Mouse (Mus musculus) embryonic facial prominence, embryonic 12.5 days (tissue): ENCODE measurements around the gene Cxcl1. TPM values are rescaled to one million over a fixed set of nuclear protein-coding genes. Genes with fewer than 3 reads are reported as not detected.
A peak's percentile ranks its signal among the peaks of the same experiment; 100 is the strongest.

Experiments used
- ATAC-seq: fragments of 200-750 bp; cut with Nextera tagmentation; 2 replicates; pipeline ENCODE4 v1.8.0; 2017; ENCODE audit not compliant: insufficient number of reproducible peaks, insufficient read depth, low FRiP score, low TSS enrichment
- H3K27ac ChIP-seq: fragments of 300-500 bp; sonication (generic); 2 replicates; pipeline ENCODE4 v1.5.1; 2016; ENCODE audit warnings: mild to moderate bottlenecking
- H3K27me3 ChIP-seq: fragments of 300-500 bp; sonication (generic); 2 replicates; pipeline ENCODE4 v1.6.1; 2016; ENCODE audit warnings: mild to moderate bottlenecking, moderate library complexity
- H3K36me3 ChIP-seq: fragments of 300-500 bp; sonication (generic); 2 replicates; pipeline ENCODE4 v1.6.1; 2016; ENCODE audit warnings: mild to moderate bottlenecking
- H3K4me1 ChIP-seq: fragments of 300-500 bp; sonication (generic); 2 replicates; pipeline ENCODE4 v1.6.1; 2016
- H3K4me2 ChIP-seq: fragments of 300-500 bp; sonication (generic); replicated peaks from 2 replicates; pipeline ENCODE4 v1.6.1; 2016; ENCODE audit warnings: mild to moderate bottlenecking, moderate library complexity
- H3K4me3 ChIP-seq: fragments of 300-500 bp; sonication (generic); 2 replicates; pipeline ENCODE4 v1.5.1; 2016; ENCODE audit warnings: mild to moderate bottlenecking
- H3K9ac ChIP-seq: fragments of 300-500 bp; sonication (generic); 2 replicates; pipeline ENCODE4 v1.6.1; 2016; ENCODE audit warnings: mild to moderate bottlenecking, moderate library complexity
- H3K9me3 ChIP-seq: fragments of 300-500 bp; sonication (generic); 2 replicates; pipeline ENCODE4 v1.6.1; 2016; ENCODE audit warnings: mild to moderate bottlenecking, moderate library complexity
- WGBS: fragments of 180-500 bp; shearing (Covaris S2); methylation state at CpG from one replicate; pipeline ENCODE4 v1.1.7; 2016; 5-methylcytosine and 5-hydroxymethylcytosine counted together
- polyA plus RNA-seq: library from polyadenylated mRNA; unstranded; fragments of >200 nt; fragmentation: Nextera tagmentation; extraction: Ambion mirVana; gene quantifications from 2 replicates; pipeline ENCODE4 v1.2.1, GENCODE M21; 2016

Cxcl1 gene
- polyA plus RNA-seq, 1 experiment from 2014 or later: 0.50 TPM

DNA sequence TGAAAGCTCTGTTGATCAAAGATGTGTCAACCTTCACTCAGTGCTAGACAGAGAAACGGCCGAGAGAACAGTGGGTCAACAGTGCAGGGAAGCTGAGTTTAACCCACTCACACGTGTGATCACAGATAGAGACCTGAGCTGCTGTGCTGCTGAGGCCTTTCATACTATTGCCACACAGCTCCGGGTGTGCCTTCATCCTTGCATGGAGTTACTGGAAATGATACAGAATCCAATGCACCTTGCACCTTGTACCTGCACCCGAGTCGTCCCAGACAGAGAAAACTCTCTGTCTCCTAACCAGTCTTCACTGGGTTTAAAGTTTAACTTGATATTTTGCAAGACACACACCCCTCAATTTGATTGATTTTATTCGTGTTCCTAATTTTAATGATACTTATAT, 18.7 kb upstream of the Cxcl1 start:
- no peaks in the 10 kb centered on the region for H3K9me3 ChIP-seq
- H3K4me1 ChIP-seq: no peaks in the 10 kb centered on the region
- H3K4me3 ChIP-seq: no peak overlapping the region
- no peak for ATAC-seq
- whole genome bisulfite sequencing: 81% methylated on average over 7 of the region's 7 CpGs
- no peaks in the 10 kb centered on the region for H3K36me3 ChIP-seq
- no peak overlapping the region for H3K4me2 ChIP-seq
- no peak overlapping the region for H3K27ac ChIP-seq
- H3K9ac ChIP-seq: no peak overlapping the region
- H3K27me3 ChIP-seq: no peaks in the 10 kb centered on the region

GRCm38 (mm10) chr5:90876045-90876444, 15.0 kb upstream of the Cxcl1 start:
- H3K4me3 ChIP-seq: no peak overlapping the region
- WGBS: 74% methylated on average over 4 of the region's 4 CpGs
- H3K4me1 ChIP-seq: no peaks in the 10 kb centered on the region
- H3K4me2 ChIP-seq: no peak overlapping the region
- H3K27me3 ChIP-seq: no peaks in the 10 kb centered on the region
- no peaks in the 10 kb centered on the region for H3K36me3 ChIP-seq
- no peaks in the 10 kb centered on the region for H3K9me3 ChIP-seq
- no peak overlapping the region for H3K27ac ChIP-seq
- no peak for ATAC-seq
- no peak overlapping the region for H3K9ac ChIP-seq

DNA sequence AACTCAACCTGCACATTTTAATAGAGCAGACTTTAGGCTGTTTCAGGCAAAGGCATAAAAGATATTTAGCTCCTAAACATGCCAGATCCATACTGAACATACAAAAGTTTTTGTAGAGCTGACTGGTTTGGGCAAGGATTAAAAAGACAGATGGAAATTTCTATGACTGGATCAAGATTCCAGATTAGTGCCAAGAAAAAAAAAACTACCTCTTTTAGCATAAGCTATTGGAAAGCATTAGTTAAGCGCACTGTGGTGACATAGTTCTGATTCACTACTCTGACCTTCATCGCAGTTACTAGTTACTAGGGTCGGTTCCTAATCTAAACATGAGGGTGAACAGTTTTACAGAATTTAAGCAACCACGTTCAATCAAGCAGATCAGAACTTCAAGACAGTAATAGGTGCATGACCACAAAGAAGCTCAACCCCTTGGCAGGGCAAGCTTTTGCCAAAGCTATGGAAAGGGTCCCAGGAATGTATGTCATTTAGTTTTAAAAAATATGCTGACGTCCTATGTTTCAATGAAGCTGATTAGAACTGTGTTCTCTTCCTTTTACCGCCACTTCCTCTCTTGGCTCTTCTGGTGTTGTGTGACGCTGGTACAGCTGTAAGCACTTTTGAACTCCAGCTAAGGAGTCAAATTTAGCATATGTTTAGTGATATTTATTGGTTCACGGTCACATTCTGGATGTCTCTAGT, 14.4 kb upstream of the Cxcl1 start:
- 66% methylated on average over 8 of the region's 8 CpGs for WGBS
- Histone ChIP-seq H3K4me2 (no peak overlapping the region), H3K4me3 (no peak overlapping the region), H3K9me3 (no peaks in the 10 kb centered on the region), H3K27ac (no peak overlapping the region), H3K4me1 (no peaks in the 10 kb centered on the region), H3K36me3 (no peaks in the 10 kb centered on the region), H3K27me3 (no peaks in the 10 kb centered on the region), H3K9ac (no peak overlapping the region)
- no peak for ATAC-seq

GRCm38 (mm10) chr5:90877173-90877512, 13.9 kb upstream of the Cxcl1 start:
- no peak for ATAC-seq
- no peaks in the 10 kb centered on the region for H3K27me3 ChIP-seq
- H3K36me3 ChIP-seq: no peaks in the 10 kb centered on the region
- no peak overlapping the region for H3K9ac ChIP-seq
- H3K4me1 ChIP-seq: no peaks in the 10 kb centered on the region
- no peak overlapping the region for H3K4me2 ChIP-seq
- H3K4me3 ChIP-seq: no peak overlapping the region
- H3K27ac ChIP-seq: no peak overlapping the region
- H3K9me3 ChIP-seq: no peaks in the 10 kb centered on the region

GRCm38 (mm10) chr5:90879307-90880014, 11.6 kb upstream of the Cxcl1 start:
- Histone ChIP-seq H3K9me3 (no peaks in the 10 kb centered on the region), H3K36me3 (no peaks in the 10 kb centered on the region), H3K4me3 (no peak overlapping the region), H3K27me3 (no peaks in the 10 kb centered on the region), H3K9ac (no peak overlapping the region), H3K27ac (no peak overlapping the region), H3K4me2 (no peak overlapping the region), H3K4me1 (no peaks in the 10 kb centered on the region)
- WGBS: 71% methylated on average over 3 of the region's 3 CpGs
- no peak for ATAC-seq

GRCm38 (mm10) chr5:90880335-90880850, 10.6 kb upstream of the Cxcl1 start:
- 88% methylated on average over 7 of the region's 7 CpGs for WGBS
- H3K4me1 ChIP-seq: no peaks in the 10 kb centered on the region
- no peak overlapping the region for H3K4me2 ChIP-seq
- no peaks in the 10 kb centered on the region for H3K36me3 ChIP-seq
- H3K9me3 ChIP-seq: no peaks in the 10 kb centered on the region
- no peaks in the 10 kb centered on the region for H3K27me3 ChIP-seq
- H3K27ac ChIP-seq: no peak overlapping the region
- H3K4me3 ChIP-seq: no peak overlapping the region
- H3K9ac ChIP-seq: no peak overlapping the region
- no peak for ATAC-seq

DNA sequence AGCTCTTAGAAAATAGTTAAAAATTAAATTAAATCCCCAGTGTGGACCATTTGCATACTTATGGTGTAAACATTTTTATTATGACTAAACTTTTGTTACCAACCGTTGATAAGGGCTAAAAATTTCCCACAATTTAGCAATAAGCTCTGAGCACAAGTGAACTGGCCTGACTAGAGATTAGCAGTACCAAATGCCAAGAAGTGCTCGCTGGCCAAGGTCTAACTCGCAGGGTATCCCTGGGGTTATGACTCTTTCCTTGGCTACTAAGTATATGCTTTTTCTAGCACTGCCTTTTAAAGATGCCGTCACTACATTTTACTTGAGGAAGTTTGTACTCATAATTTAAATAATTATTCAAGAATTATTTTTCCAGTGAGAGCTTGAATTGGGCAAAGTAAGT, 10.0 kb upstream of the Cxcl1 start:
- 87% methylated on average over 4 of the region's 4 CpGs for WGBS

GRCm38 (mm10) chr5:90881682-90882081, 9.4 kb upstream of the Cxcl1 start:
- 80% methylated on average over 5 of the region's 5 CpGs for WGBS
- Histone ChIP-seq H3K9ac (no peak overlapping the region), H3K4me1 (no peaks in the 10 kb centered on the region), H3K4me3 (no peak overlapping the region), H3K27ac (no peak overlapping the region), H3K9me3 (no peaks in the 10 kb centered on the region), H3K27me3 (no peaks in the 10 kb centered on the region), H3K36me3 (no peaks in the 10 kb centered on the region), H3K4me2 (no peak overlapping the region)
- no peak for ATAC-seq

More for the DNA sequence above, 10.0 kb upstream of the Cxcl1 start:
- H3K4me3 ChIP-seq: no peak overlapping the region
- no peaks in the 10 kb centered on the region for H3K36me3 ChIP-seq
- no peak overlapping the region for H3K9ac ChIP-seq
- no peaks in the 10 kb centered on the region for H3K9me3 ChIP-seq
- no peak overlapping the region for H3K27ac ChIP-seq
- H3K4me2 ChIP-seq: no peak overlapping the region
- ATAC-seq: no peak
- H3K4me1 ChIP-seq: no peaks in the 10 kb centered on the region
- H3K27me3 ChIP-seq: no peaks in the 10 kb centered on the region

DNA sequence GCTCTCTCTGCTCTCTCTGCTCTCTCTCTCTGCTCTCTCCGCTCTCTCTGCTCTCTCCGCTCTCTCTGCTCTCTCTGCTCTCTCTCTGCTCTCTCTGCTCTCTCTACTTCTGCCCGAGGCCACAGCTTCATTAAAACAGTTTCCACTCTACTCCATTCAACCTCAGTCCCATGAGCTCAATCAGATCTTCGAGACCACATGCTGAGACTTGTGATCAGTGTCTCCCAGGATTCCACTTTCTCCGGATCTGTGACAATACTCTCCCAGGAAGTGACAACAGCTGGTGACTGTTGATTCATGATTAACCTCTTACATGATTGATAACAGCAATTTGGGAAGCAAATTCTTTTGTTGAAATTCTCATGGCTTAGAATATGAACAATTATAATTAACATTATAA, 8.9 kb upstream of the Cxcl1 start:
- H3K4me1 ChIP-seq: no peaks in the 10 kb centered on the region
- WGBS: 89% methylated on average over 5 of the region's 5 CpGs
- H3K4me3 ChIP-seq: no peak overlapping the region
- H3K36me3 ChIP-seq: no peaks in the 10 kb centered on the region
- no peaks in the 10 kb centered on the region for H3K27me3 ChIP-seq
- no peak overlapping the region for H3K9ac ChIP-seq
- no peaks in the 10 kb centered on the region for H3K9me3 ChIP-seq
- no peak for ATAC-seq
- H3K27ac ChIP-seq: no peak overlapping the region
- H3K4me2 ChIP-seq: no peak overlapping the region

- Histone ChIP-seq H3K27ac (no peak overlapping the region), H3K9ac (no peak overlapping the region), H3K9me3 (no peaks in the 10 kb centered on the region), H3K4me3 (no peak overlapping the region), H3K4me1 (no peaks in the 10 kb centered on the region), H3K36me3 (no peaks in the 10 kb centered on the region), H3K4me2 (no peak overlapping the region), H3K27me3 (no peaks in the 10 kb centered on the region)
- 68% methylated on average over 2 of the region's 2 CpGs for WGBS
- ATAC-seq: no peak
These were observed 6.3 kb upstream of the Cxcl1 start for GRCm38 (mm10) chr5:90884628-90885242.

- no peak for ATAC-seq
- Histone ChIP-seq H3K27me3 (no peaks in the 10 kb centered on the region), H3K36me3 (no peaks in the 10 kb centered on the region), H3K9ac (no peak overlapping the region), H3K4me1 (peaks cover 3% of the 10 kb centered on the region; the same call in 1 of the 2 replicates), H3K9me3 (no peaks in the 10 kb centered on the region), H3K27ac (no peak overlapping the region), H3K4me3 (no peak overlapping the region), H3K4me2 (no peak overlapping the region)
- 74% methylated on average over 5 of the region's 5 CpGs for WGBS
These were observed 2.4 kb upstream of the Cxcl1 start for GRCm38 (mm10) chr5:90888661-90889060.

DNA sequence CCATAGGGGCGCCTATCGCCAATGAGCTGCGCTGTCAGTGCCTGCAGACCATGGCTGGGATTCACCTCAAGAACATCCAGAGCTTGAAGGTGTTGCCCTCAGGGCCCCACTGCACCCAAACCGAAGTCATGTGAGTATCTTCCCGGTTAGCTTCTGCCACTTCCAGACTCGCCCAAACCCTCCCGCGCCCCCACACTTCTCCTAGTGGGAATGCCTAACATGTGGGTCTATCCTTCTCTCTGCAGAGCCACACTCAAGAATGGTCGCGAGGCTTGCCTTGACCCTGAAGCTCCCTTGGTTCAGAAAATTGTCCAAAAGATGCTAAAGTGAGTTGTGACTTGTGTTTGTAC, 398 bp downstream of the Cxcl1 start:
- peak; percentile 67; the same call in 1 of the 2 replicates for ATAC-seq
- WGBS: 23% methylated on average over 10 of the region's 10 CpGs
- H3K4me3 ChIP-seq: peak overlapping the region; percentile 43
- H3K4me2 ChIP-seq: peak overlapping the region; percentile 93
- H3K27ac ChIP-seq: no peak overlapping the region
- no peaks in the 10 kb centered on the region for H3K36me3 ChIP-seq
- peak overlapping the region; percentile 55 for H3K9ac ChIP-seq
- H3K9me3 ChIP-seq: no peaks in the 10 kb centered on the region
- H3K27me3 ChIP-seq: 0 out of 2 replicates have a peak, but pooled peaks cover 3% of the 10 kb centered on the region
- peaks cover 3% of the 10 kb centered on the region; the same call in 1 of the 2 replicates for H3K4me1 ChIP-seq
